Mouse (Mus musculus) lung, embryonic 14.5 days (tissue): ENCODE results near the gene Cep78. TPM values are rescaled to one million over a fixed set of nuclear protein-coding genes. Genes with fewer than 3 reads are reported as not detected.
"Not testable (repeated sequence)": the region's sequence is repeated elsewhere in the genome, so short reads cannot be mapped to it uniquely, and the experiment has no call there.

Experiments used
- ATAC-seq: fragments of 200-750 bp; cut with Nextera tagmentation; 2 replicates; pipeline ENCODE4 v1.8.0; 2017; ENCODE audit warnings: mild to moderate bottlenecking, moderate TSS enrichment, moderate library complexity; ENCODE audit not compliant: insufficient read depth
- DNase-seq: peaks from one replicate; pipeline ENCODE4 v3.0.0-alpha.2; 2015
- H3K27ac ChIP-seq: fragments of 300-500 bp; sonication (generic); 2 replicates; pipeline ENCODE4 v1.5.1; 2014; ENCODE audit warnings: low read depth, mild to moderate bottlenecking, moderate library complexity
- H3K27me3 ChIP-seq: fragments of 300-500 bp; sonication (generic); 2 replicates; pipeline ENCODE4 v1.6.1; 2014; ENCODE audit warnings: low read length, control low read depth; ENCODE audit not compliant: insufficient read depth
- H3K36me3 ChIP-seq: fragments of 300-500 bp; sonication (generic); 2 replicates; pipeline ENCODE4 v1.6.1; 2014; ENCODE audit warnings: control low read depth; ENCODE audit not compliant: insufficient read depth
- H3K4me1 ChIP-seq: fragments of 300-500 bp; sonication (generic); 2 replicates; pipeline ENCODE4 v1.6.1; 2014; ENCODE audit warnings: antibody characterized with exemption, control low read depth; ENCODE audit not compliant: insufficient read depth
- H3K4me2 ChIP-seq: fragments of 300-500 bp; sonication (generic); 2 replicates; pipeline ENCODE4 v1.6.1; 2014; ENCODE audit warnings: mild to moderate bottlenecking
- H3K4me3 ChIP-seq: fragments of 300-500 bp; sonication (generic); 2 replicates; pipeline ENCODE4 v1.5.1; 2014; ENCODE audit warnings: low read depth, low read length
- H3K9ac ChIP-seq: fragments of 300-500 bp; sonication (generic); 2 replicates; pipeline ENCODE4 v1.6.1; 2014
- H3K9me3 ChIP-seq: fragments of 300-500 bp; sonication (generic); 2 replicates; pipeline ENCODE4 v1.6.1; 2016; ENCODE audit warnings: low read depth, low read length, control low read depth
- CTCF ChIP-seq: IDR thresholded peaks from 2 replicates; pipeline ENCODE4 v1.5.1; 2016; ENCODE audit warnings: antibody characterized with exemption, low read depth
- WGBS: fragments of 180-500 bp; shearing (Covaris S2); extraction: QIAGEN DNeasy Blood & Tissue Kit; methylation state at CpG from one replicate; pipeline ENCODE4 v1.1.7; 2014; 5-methylcytosine and 5-hydroxymethylcytosine counted together
- polyA plus RNA-seq: library from polyadenylated mRNA; unstranded; fragments of >200 nt; fragmentation: Nextera tagmentation; extraction: Ambion mirVana; gene quantifications from 2 replicates; pipeline ENCODE4 v1.2.1, GENCODE M21; 2014

The Cep78 gene
- 35.2 and 36.1 TPM in 2 replicates for polyA plus RNA-seq

- under 1% methylated on average over 88 of the region's 88 CpGs for WGBS
These were observed at the start of gene Cep78 for GRCm38 (mm10) chr19:15984449-15985171. Gene Cep78, minus strand, starts transcription at chr19:15984989.

GRCm38 (mm10) chr19:16031276-16031675 is 46.5 kb upstream of the Cep78 start:
- TF ChIP-seq CTCF, result no peak
- Histone ChIP-seq H3K27ac (no peak overlapping the region), H3K4me1 (no peaks in the 10 kb centered on the region), H3K9me3 (no peaks in the 10 kb centered on the region), H3K4me3 (no peak overlapping the region), H3K4me2 (no peak overlapping the region), H3K27me3 (no peaks in the 10 kb centered on the region), H3K36me3 (no peaks in the 10 kb centered on the region), H3K9ac (no peak overlapping the region)
- WGBS, result 79% methylated on average over 4 of the region's 4 CpGs
- DNase-seq (no peak), ATAC-seq (no peak)

More at GRCm38 (mm10) chr19:15984449-15985171, at the start of gene Cep78:
- Histone ChIP-seq H3K27ac (peak within 1 kb of the TSS; percentile 80), H3K4me1 (peaks cover 3% of the 10 kb centered on the region; the same call in 1 of the 2 replicates), H3K4me3 (peak within 1 kb of the TSS; percentile 69), H3K36me3 (0 out of 2 replicates have a peak, but pooled peaks cover 7% of the 10 kb centered on the region), H3K4me2 (peak within 1 kb of the TSS; percentile 77), H3K9ac (peak within 1 kb of the TSS; percentile 76), H3K27me3 (no peaks in the 10 kb centered on the region), H3K9me3 (no peaks in the 10 kb centered on the region)
- DNase-seq (peak; percentile 98), ATAC-seq (peak; percentile 93)
- TF ChIP-seq CTCF, result 0 out of 2 replicates have a peak, but pooled peaks have one; percentile 17

GRCm38 (mm10) chr19:16029253-16029771 is 44.5 kb upstream of the Cep78 start:
- not testable (repeated sequence) for H3K36me3 ChIP-seq, H3K27me3 ChIP-seq, H3K27ac ChIP-seq, H3K9me3 ChIP-seq, H3K4me1 ChIP-seq
- peak overlapping the region; percentile 37 for H3K4me3 ChIP-seq
- peak overlapping the region; percentile 60 for H3K4me2 ChIP-seq
- H3K9ac ChIP-seq, result peak overlapping the region; percentile 19
- DNase-seq, result peak; percentile 63
- peak; percentile 62 for TF ChIP-seq CTCF
- peak; percentile 79 for ATAC-seq
- 22% methylated on average over 7 of the region's 9 CpGs for WGBS

- H3K4me1 ChIP-seq, result no peaks in the 10 kb centered on the region
- H3K9ac ChIP-seq, result peak overlapping the region; percentile 19
- ATAC-seq (peak; percentile 28; the same call in 1 of the 2 replicates), DNase-seq (no peak)
- no peaks in the 10 kb centered on the region for H3K9me3 ChIP-seq
- no peak for TF ChIP-seq CTCF
- H3K4me3 ChIP-seq, result peak overlapping the region; percentile 37
- H3K4me2 ChIP-seq, result peak overlapping the region; percentile 60
- H3K27ac ChIP-seq, result no peak overlapping the region
- WGBS, result 33% methylated on average over 5 of the region's 5 CpGs
- H3K36me3 ChIP-seq, result no peaks in the 10 kb centered on the region
- no peaks in the 10 kb centered on the region for H3K27me3 ChIP-seq
These were observed 44.0 kb upstream of the Cep78 start for GRCm38 (mm10) chr19:16028746-16029252.

GRCm38 (mm10) chr19:16027876-16028670 is 43.3 kb upstream of the Cep78 start:
- no peak for TF ChIP-seq CTCF
- Histone ChIP-seq H3K4me3 (no peak overlapping the region), H3K36me3 (no peaks in the 10 kb centered on the region), H3K9me3 (no peaks in the 10 kb centered on the region), H3K9ac (no peak overlapping the region), H3K27me3 (no peaks in the 10 kb centered on the region), H3K4me2 (no peak overlapping the region), H3K4me1 (no peaks in the 10 kb centered on the region), H3K27ac (no peak overlapping the region)
- DNase-seq, result no peak
- ATAC-seq, result no peak
- 74% methylated on average over 15 of the region's 15 CpGs for WGBS

- no peak for ATAC-seq
- 97% methylated on average over 5 of the region's 5 CpGs for WGBS
- Histone ChIP-seq H3K27me3 (no peaks in the 10 kb centered on the region), H3K4me3 (no peak overlapping the region), H3K27ac (no peak overlapping the region), H3K9ac (no peak overlapping the region), H3K36me3 (no peaks in the 10 kb centered on the region), H3K4me2 (no peak overlapping the region), H3K9me3 (no peaks in the 10 kb centered on the region), H3K4me1 (no peaks in the 10 kb centered on the region)
- no peak for TF ChIP-seq CTCF
- DNase-seq, result no peak
These were observed 41.5 kb upstream of the Cep78 start for GRCm38 (mm10) chr19:16026276-16026675.
